Mouse (Mus musculus) layer of hippocampus, adult 2 months (tissue): ENCODE results near the gene Adgre5. TPM values are rescaled to one million over a fixed set of nuclear protein-coding genes. Genes with fewer than 3 reads are reported as not detected.

Source experiments
- DNase-seq, 2 experiments: peaks; one replicate each; pipeline ENCODE4 v3.0.0; 2022; ENCODE audit warnings: low spot score in 2 of 2
- H3K27ac ChIP-seq: fragments of 200-600 bp; 2 replicates; pipeline ENCODE4 v1.8.1; 2022
- H3K4me3 ChIP-seq: fragments of 200-600 bp; 2 replicates; pipeline ENCODE4 v1.8.1; 2022; ENCODE audit warnings: mild to moderate bottlenecking
- CTCF ChIP-seq: fragments of 200-600 bp; conservative IDR thresholded peaks from 2 replicates; pipeline ENCODE4 v1.8.1; 2022; ENCODE audit warnings: antibody characterized with exemption, mild to moderate bottlenecking, moderate library complexity
- total RNA-seq, 2 experiments: library from RNA; stranded (reverse); gene quantifications; 2 replicates each; pipeline ENCODE4 v1.2.3; 2021

The Adgre5 gene
- total RNA-seq, 2 experiments from 2014 or later, result 8.1 to 12.4 TPM

DNA sequence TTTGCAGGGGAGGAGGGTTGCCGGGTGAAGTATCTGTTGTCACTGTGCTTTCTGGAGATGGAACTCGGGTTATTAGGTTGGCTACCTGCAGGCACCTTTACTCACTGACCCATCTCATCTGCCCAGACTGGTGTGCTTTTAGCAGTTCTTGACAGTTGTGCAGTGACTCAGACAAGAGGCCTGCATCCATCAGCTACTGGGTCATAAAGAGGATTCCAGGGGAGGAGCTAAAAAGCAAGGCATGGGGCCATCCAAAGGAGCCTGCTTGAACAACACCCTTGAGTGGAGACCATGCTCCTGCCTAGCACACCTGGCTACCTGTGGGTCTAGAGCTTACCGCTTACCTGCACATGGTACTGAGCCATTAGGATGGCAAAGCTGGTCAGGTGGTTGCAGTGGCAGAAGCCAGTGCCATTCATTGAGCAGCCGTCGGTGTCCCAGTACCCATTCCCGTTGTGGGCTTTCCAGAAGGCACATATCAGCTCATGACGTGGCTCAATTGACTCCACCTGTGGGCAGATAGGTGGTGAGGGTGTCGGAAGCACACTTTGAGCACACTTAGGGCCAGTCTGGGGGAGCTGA is 15.5 kb downstream of the Adgre5 start:
- Histone ChIP-seq H3K4me3 (no peak overlapping the region), H3K27ac (no peak overlapping the region)
- no peak for TF ChIP-seq CTCF
- DNase-seq, result no peak

DNA sequence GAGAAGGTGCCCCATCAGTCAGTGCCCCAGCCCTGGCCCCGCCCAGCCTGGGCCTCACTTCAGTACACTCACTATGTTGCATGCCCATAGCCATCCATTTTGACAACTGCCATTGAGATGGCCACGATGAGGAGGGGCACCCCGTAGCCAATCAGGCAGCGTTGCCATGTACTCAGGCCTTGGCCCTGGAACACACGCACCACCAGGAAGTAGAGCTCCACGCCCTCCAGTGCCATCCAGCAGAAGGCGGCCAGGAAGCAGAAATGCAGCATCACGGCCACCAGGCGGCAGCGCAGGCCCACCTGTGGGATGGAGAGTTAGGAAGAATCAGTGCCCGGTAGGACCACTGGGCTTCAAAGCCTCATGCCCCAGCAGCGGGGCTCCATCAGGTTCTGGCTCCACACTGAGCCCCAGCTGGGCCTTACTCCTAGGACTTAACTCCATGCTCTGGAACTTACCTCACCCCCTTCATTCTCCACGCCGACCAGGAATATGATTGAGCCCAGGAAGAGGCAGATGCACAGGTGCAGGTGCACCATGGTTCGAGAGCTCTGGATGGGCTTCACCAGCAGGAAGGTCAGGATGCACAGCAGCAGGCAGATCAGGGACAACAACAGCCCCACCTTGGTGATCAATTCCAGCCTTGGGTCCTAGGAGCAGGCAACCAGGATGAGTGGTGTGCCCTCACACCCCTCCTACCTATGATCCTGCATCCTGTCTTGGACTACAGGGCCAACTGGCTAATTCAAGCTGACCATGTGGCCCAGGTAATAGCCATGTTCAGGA is 16.2 kb downstream of the Adgre5 start:
- Histone ChIP-seq H3K4me3 (no peak overlapping the region), H3K27ac (no peak overlapping the region)
- TF ChIP-seq CTCF, result peak; percentile 97
- DNase-seq, result peak; percentile 84 to 87

DNA sequence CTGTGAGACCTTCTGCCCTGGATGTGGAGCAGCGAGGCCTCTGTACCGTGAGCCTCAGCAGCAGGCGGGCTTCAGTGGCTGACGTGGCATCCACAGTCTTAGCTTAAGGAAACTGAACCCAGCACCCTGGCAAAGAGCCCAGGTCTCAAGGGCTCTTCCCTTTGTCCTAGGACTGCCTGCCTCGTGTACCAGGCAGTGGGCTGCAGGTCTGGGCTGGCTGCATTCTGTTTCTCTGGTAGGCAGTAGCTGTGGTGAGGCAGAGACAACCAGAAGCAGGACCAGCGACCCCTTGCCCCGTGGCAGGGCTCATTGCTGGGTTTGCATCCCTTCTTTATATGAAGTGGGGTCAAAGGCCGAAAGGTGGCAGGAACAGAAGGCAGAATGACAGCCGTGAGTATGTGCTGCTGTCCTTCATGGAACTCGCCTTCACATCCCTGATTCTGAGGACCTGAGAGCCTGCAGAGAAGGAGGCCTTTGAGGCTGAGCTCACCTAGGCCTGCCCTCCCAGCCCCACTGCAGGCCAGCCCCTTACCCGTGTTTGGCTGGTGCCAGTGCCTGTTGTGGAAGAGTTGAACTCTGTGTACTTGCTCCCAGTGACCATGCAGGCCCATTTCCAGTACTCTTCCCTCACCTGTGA is 17.6 kb downstream of the Adgre5 start:
- TF ChIP-seq CTCF, result no peak
- Histone ChIP-seq H3K27ac (no peak overlapping the region), H3K4me3 (no peak overlapping the region)
- no peak for DNase-seq

DNA sequence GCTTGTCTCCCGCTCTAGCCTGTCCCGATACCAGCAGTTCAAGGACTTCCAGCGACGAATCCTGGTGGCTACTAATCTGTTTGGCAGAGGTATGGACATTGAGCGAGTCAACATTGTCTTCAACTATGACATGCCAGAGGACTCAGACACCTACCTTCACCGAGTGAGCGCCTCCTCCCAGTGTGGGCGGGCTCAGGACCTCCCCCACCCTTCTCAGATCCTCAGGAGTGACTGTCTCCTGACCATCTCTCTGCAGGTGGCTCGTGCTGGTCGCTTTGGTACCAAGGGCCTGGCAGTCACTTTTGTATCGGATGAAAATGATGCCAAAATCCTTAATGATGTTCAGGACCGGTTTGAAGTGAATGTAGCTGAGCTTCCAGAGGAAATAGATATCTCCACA is 18.5 kb downstream of the Adgre5 start:
- TF ChIP-seq CTCF, result no peak
- Histone ChIP-seq H3K4me3 (no peak overlapping the region), H3K27ac (no peak overlapping the region)
- no peak for DNase-seq

DNA sequence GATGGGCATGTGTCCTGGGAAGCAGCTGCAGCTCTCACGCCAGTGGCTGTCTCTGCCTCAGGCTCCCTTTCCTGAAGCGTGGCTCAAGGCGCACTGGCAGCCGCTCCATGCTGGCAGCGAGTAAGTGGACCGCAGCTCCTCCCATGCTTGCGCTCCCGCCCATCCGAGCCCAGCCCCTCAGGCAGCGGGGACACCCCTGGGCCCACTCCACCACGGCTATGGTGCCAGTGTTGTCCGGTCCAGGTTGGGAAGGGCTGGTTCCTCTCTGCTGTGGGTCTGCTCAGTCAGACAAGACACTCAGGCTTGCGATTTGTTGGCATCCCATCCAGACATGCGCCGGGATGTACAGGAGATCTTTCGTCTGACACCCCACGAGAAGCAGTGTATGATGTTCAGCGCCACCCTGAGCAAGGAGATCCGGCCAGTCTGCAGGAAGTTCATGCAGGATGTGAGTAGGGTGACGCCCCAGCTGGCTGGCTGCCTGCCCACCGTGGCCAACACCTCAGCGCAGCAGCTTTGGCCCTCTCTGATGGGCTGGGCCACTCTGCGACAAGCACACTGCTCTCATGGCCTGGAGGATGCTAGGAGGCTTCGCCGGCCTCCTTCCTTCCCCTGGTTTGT is 19.6 kb downstream of the Adgre5 start:
- Histone ChIP-seq H3K27ac (no peak overlapping the region), H3K4me3 (no peak overlapping the region)
- DNase-seq, result no peak
- no peak for TF ChIP-seq CTCF

DNA sequence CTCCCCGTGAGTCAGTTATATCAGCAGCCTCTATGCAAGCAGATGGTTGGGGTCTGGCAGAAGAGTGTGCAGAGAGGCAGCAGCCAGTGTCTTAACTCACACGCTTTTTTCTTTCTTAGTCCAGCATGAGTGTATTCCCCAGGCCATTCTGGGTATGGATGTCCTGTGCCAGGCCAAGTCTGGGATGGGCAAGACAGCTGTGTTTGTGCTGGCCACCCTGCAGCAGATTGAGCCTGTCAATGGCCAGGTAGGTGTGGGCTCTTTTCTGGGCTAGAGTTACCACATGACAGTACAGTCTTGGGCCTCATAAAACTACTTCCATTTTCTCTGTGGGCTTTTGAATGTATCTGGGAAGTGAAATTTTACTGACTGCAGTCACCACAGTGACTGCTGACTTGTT is 21.4 kb downstream of the Adgre5 start:
- TF ChIP-seq CTCF, result no peak
- no peak overlapping the region for H3K4me3 ChIP-seq
- no peak overlapping the region for H3K27ac ChIP-seq
- DNase-seq, result no peak

DNA sequence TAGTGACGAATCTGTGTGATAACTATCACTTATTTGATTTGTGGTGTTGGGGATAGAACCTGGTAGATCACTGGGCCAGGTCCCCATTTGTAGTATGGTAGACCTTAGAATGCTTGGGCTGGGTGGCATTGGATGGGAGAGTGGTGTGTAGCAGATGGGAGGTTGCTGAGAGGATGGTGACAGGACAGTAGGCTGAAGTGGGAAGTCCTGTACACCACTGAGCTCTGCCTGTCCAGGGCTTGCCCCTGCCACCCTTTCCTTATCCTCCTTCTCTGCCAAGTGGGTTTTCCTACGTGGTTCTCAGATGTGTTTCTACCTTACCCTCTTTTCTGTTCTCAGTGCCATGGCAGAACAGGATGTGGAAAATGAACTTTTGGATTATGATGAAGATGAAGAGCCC is 22.1 kb downstream of the Adgre5 start:
- Histone ChIP-seq H3K4me3 (no peak overlapping the region), H3K27ac (no peak overlapping the region)
- DNase-seq, result no peak
- no peak for TF ChIP-seq CTCF

DNA sequence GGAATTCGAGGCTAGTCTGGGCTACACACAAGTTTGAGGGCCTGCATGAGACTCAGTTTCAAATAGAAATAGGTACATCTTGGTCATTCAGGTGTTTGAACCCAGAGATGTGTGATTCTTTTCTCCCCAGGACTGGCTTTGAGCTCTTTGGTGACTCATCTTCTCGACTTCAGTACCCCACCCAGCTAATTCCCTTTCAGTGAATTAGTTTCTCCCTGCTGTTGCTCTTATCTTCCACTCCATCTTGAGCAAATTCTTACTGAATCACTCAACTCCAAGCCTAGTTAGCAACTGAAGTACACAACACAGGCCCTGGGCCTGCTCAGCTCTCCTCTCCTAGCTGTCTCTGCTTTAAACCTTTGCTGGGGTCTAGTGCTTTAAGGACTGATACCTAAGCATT is 24.6 kb downstream of the Adgre5 start:
- H3K27ac ChIP-seq, result no peak overlapping the region
- no peak overlapping the region; the same call in 1 of the 2 replicates for H3K4me3 ChIP-seq
- TF ChIP-seq CTCF, result no peak
- no peak for DNase-seq

DNA sequence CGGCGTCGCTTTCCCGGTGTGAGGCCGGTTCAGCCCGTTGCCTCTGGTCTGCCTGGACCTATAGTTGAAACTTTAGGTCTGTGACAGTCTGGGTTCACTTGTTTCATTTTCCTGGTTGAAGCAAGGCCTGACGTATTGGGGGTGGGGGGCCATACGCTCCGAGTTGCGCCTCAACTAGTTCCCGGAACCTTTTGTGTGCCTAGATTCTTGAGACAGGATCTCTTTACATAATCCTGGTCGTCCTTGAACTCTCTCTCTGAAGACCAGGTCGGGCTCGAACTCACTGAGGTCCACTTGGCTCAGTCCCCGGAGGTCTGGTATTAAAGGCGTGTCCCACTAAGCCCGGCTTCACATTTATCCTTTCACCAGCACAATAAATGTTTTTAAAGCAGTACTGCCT is 25.4 kb downstream of the Adgre5 start:
- no peak for TF ChIP-seq CTCF
- Histone ChIP-seq H3K27ac (peak overlapping the region; percentile 98), H3K4me3 (peak overlapping the region; percentile 95)
- DNase-seq, result no peak

DNA sequence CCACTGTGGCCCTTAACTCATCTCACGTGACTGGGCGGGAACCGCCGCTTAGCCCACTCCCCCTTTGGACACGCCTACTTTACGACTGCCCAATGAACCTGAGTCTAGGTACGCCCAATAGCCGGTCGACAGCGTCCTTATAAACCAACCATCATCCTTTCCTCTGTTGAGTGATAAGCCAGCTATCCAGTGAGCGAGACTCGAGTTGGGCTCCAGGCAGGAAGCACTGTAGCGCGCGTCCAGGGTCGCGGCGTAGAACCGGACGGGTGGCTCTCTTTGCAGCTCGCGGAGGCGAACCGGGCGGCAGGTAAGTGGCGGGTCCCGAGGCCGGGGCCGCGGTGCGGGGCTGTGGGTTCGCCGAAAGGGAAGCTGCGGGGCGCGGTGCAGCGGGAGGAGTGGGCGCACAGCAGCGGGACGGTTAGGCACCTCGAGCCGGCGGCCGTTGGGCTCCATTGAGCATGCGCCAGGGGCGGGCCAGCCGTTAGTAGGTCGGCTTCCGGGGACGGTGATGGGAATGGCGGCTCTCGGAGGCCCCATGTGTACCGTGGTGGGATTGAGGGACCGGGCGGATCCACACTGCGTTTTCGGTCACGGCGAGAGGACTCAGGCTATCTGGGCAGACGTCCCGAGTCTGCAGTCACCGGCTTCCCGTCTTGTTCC is 26.0 kb downstream of the Adgre5 start, which contains the start of gene Ddx39:
Gene Ddx39 (plus strand): TSS at position 147 of the 660 bp plus-strand sequence.
- Histone ChIP-seq H3K27ac (peak within 1 kb of the TSS; percentile 98), H3K4me3 (peak within 1 kb of the TSS; percentile 95)
- DNase-seq, result peak; percentile 93 to 98
- peak; percentile 33; the same call in 1 of the 2 replicates for TF ChIP-seq CTCF

DNA sequence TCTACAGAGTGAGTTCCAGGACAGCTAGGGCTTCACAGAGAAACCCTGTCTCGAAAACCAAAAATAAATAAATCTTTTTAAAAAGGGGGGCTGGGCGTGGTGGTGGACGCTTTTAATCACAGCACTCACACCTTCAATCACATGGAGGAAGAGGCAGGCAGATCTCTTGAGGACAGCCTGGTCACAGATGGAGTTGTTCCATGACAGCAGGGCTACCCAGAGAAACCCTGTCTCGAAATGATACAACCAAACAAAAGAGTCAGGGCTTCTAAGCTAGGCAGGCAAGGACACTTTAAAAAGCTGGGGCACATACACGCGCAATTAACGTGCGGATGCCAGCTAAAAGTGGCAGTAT is 26.5 kb downstream of the Adgre5 start:
- no peak for TF ChIP-seq CTCF
- peak overlapping the region; percentile 95 for H3K4me3 ChIP-seq
- H3K27ac ChIP-seq, result peak overlapping the region; percentile 98
- no peak for DNase-seq

DNA sequence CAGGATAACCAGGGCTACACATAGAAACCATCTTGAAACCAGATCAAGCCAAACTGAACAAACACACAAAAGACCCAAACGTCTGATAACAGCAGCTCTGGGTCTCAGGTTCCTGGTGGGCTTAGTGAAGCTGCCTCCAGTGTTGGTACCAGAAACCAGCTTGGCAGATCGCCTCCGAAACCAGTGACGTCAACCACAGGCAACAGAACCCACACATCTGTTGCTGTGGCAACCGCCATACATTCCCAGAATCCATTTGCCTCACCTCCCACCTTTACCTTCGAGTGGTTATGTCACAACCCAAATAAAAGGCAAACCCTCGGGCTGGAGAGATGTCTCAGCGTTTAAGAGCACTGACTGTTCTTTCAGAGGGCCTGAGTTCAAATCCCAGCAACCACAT is 33.6 kb downstream of the Adgre5 start:
- no peak for TF ChIP-seq CTCF
- Histone ChIP-seq H3K27ac (no peak overlapping the region), H3K4me3 (no peak overlapping the region)
- no peak for DNase-seq

DNA sequence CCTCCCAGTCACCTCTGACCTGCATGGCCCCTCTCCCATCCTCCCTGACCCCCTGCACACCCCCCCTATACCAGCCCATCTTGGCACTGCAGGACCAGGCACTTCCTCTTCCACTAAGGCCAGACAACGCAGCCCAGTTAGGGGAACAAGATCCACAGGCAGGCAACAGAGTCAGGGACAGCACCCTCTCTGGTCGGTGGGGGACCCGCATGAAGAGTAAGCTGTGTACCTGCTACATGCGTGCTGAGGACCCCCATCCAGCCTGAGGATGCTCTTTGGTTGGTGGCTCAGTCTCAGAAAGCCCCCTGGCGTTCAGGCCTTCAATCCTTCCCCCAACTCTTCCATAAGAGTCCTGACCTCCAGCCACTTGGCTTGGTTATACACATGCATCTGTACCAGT is 34.7 kb downstream of the Adgre5 start:
- no peak for TF ChIP-seq CTCF
- Histone ChIP-seq H3K27ac (no peak overlapping the region), H3K4me3 (no peak overlapping the region)
- DNase-seq, result no peak
